Mouse (Mus musculus): ENCODE data around the gene Hist1h2be. TPM values are rescaled to one million over a fixed set of nuclear protein-coding genes. Genes with fewer than 3 reads are reported as not detected.
A peak's percentile ranks its signal among the peaks of the same experiment; 100 is the strongest.
"Not testable (repeated sequence)": the region's sequence is repeated elsewhere in the genome, so short reads cannot be mapped to it uniquely, and the experiment has no call there.

Gene Hist1h2be
- polyA plus RNA-seq, 1 experiment from 2014 or later = 1.4 TPM

DNA sequence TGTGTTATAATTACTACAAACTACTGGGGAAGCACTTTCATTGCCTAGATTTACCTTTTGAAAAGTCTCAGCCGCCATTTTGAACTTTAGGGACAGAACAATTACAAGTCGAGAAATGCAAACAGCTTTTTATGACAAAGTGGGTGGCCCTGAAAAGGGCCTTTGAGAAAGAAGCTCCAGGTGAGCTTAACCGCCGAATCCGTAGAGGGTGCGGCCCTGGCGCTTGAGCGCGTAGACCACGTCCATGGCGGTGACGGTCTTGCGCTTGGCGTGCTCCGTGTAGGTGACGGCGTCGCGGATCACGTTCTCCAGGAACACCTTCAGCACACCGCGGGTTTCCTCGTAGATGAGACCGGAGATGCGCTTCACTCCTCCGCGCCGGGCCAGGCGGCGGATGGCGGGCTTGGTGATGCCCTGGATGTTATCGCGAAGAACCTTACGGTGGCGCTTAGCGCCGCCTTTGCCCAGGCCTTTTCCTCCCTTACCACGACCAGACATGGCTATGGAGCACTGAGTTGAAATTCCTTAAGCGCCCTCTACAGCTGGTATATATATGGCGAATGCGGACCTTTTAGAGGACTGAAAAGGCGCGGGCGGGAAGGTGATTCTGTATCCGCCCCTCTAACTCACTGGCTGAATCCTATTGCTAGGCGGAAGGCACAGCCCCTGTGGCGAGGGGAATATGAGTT lies 69.6 kb downstream of the Hist1h2be start, which contains the start of gene Hist1h4f:
TSS of gene Hist1h4f (minus strand) at position 503 of the 689 bp plus-strand sequence.
- Histone ChIP-seq H3K4me2 (replicated peaks) (peak within 1 kb of the TSS; percentile 65), H3K27ac (peak within 1 kb of the TSS; percentile 90), H3K4me1 (replicated peaks) (peaks cover 31% of the 10 kb centered on the region), H3K4me3 (replicated peaks) (peak within 1 kb of the TSS; percentile 47), H3K9ac (replicated peaks) (peak within 1 kb of the TSS; percentile 59)
- not testable (repeated sequence) for H3K36me3 ChIP-seq, H3K27me3 ChIP-seq, H3K9me3 ChIP-seq
- ATAC-seq = peak; percentile 89
- WGBS = under 1% methylated on average over 47 of the region's 47 CpGs

DNA sequence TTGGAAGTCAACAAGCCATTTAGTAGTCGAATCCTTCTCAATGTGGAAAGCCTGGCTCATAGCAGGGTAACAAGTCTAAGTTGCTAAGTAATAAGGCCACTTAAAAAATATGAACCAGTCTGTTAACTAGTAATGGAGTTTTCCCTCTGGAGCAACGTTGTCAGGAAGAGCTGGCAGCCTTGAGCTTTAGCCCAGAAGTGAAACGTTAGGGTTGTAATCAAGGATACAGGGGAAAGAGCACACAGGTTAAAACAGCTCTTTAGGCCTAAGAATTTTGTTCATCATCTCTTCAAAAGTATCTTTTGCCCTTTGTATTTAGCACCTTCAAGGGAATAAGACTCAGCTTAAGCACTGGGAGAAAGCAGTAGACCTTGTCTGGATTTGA lies 70.2 kb downstream of the Hist1h2be start:
- Histone ChIP-seq H3K36me3 (no peaks in the 10 kb centered on the region), H3K27ac (peak overlapping the region; percentile 90), H3K27me3 (no peaks in the 10 kb centered on the region), H3K4me2 (replicated peaks) (peak overlapping the region; percentile 65), H3K9ac (replicated peaks) (peak overlapping the region; percentile 59), H3K4me1 (replicated peaks) (peaks cover 30% of the 10 kb centered on the region), H3K9me3 (no peaks in the 10 kb centered on the region), H3K4me3 (replicated peaks) (peak overlapping the region; percentile 47)
- ATAC-seq = no peak
- 5% methylated on average over 3 of the region's 3 CpGs for WGBS

- ATAC-seq = no peak
- Histone ChIP-seq H3K9me3 (no peaks in the 10 kb centered on the region), H3K4me1 (replicated peaks) (peaks cover 16% of the 10 kb centered on the region), H3K36me3 (no peaks in the 10 kb centered on the region), H3K9ac (replicated peaks) (no peak overlapping the region), H3K27ac (no peak overlapping the region), H3K4me2 (replicated peaks) (no peak overlapping the region), H3K4me3 (replicated peaks) (no peak overlapping the region), H3K27me3 (no peaks in the 10 kb centered on the region)
- WGBS = 82% methylated on average over 5 of the region's 5 CpGs
Observed at GRCm38 (mm10) chr13:23546694-23547093, 74.2 kb downstream of the Hist1h2be start.

DNA sequence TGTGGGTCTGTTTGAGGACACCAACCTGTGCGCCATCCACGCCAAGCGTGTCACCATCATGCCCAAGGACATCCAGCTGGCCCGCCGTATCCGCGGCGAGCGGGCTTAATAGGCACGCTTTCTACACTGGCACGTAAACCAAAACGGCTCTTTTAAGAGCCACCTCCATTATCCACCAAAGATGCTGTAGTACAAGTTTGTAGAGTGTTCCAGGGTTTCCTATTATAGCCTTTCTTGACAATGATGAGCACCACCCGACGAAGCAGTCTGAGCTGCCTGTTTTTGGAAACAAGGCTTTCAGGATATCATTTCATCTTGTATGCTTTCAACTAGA lies 76.2 kb downstream of the Hist1h2be start:
- H3K4me3 ChIP-seq (replicated peaks) = peak overlapping the region; percentile 50
- H3K27me3 ChIP-seq; ATAC-seq; H3K4me1 ChIP-seq (replicated peaks); H3K36me3 ChIP-seq; H3K9me3 ChIP-seq: not testable (repeated sequence)
- H3K9ac ChIP-seq (replicated peaks) = peak overlapping the region; percentile 76; the same call in 1 of the 2 replicates
- 0% methylated on average over 14 of the region's 14 CpGs for WGBS
- H3K4me2 ChIP-seq (replicated peaks) = peak overlapping the region; percentile 51
- H3K27ac ChIP-seq = peak overlapping the region; percentile 93

DNA sequence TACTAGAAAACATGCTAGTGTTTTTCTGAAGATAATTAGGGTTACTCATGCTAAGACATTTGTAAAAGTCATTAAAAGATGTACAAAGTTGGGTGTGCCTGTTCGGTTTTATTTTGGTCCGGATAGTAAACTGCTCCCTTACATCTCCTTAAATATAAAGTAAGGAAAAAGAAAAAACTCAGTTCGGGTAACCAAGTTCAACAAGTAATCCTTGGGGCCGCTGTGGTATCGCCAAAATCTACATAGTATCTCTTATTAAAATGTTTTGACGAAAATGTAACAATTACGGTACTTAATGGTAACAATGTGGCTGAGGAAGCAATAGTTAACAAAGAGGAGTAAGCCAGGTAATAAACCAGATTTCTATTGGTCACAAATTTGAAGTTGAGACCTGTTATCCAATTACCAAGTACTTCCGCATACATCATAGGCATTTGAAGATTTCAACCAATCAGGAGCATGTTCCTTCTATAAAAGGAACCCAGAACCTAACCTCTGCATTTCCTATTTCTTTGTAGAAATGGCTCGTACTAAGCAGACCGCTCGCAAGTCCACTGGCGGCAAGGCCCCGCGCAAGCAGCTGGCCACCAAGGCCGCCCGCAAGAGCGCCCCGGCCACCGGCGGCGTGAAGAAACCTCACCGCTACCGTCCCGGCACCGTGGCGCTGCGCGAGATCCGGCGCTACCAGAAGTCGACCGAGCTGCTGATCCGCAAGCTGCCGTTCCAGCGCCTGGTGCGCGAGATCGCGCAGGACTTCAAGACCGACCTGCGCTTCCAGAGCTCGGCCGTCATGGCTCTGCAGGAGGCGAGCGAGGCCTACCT lies 76.7 kb downstream of the Hist1h2be start, which contains the start of gene Hist1h3f:
TSS of gene Hist1h3f (plus strand) at position 88 of the 822 bp plus-strand sequence.
- H3K27me3 ChIP-seq = no peaks in the 10 kb centered on the region
- under 1% methylated on average over 30 of the region's 45 CpGs for WGBS
- H3K27ac ChIP-seq = peak within 1 kb of the TSS; percentile 93
- H3K9ac ChIP-seq (replicated peaks) = peak within 1 kb of the TSS; percentile 76
- no peaks in the 10 kb centered on the region for H3K9me3 ChIP-seq
- peaks cover 8% of the 10 kb centered on the region for H3K4me1 ChIP-seq (replicated peaks)
- H3K36me3 ChIP-seq = no peaks in the 10 kb centered on the region
- peak within 1 kb of the TSS; percentile 72 for H3K4me2 ChIP-seq (replicated peaks)
- H3K4me3 ChIP-seq (replicated peaks) = peak within 1 kb of the TSS; percentile 50
- peak; percentile 96 for ATAC-seq

DNA sequence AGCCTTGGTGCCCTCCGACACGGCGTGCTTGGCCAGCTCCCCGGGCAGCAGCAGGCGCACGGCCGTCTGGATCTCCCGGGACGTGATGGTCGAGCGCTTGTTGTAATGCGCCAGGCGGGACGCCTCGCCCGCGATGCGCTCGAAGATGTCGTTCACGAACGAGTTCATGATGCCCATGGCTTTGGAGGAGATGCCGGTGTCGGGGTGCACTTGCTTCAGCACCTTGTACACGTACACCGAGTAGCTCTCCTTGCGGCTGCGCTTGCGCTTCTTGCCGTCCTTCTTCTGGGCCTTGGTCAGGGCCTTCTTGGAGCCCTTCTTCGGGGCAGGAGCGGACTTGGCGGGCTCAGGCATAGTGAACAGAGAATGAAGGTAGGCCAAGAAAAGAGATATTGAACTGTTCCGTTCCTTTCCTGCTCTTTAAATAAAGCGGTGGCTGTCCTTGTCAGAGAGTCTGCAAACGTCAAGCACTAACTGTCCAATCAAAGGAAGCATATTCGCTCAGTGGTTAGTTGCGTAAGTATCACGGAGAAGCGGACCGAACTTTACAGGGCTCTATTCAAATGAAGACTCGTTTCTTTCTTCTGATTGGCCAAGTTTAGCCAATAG lies 77.8 kb downstream of the Hist1h2be start, which contains the start of gene Hist1h2bh:
TSS of gene Hist1h2bh (minus strand) at position 394 of the 609 bp plus-strand sequence.
- Histone ChIP-seq H3K4me3 (replicated peaks) (peak within 1 kb of the TSS; percentile 50), H3K9ac (replicated peaks) (peak within 1 kb of the TSS; percentile 65), H3K27ac (peak within 1 kb of the TSS; percentile 83), H3K4me2 (replicated peaks) (peak within 1 kb of the TSS; percentile 72)
- WGBS = under 1% methylated on average over 37 of the region's 42 CpGs
- peak; percentile 91 for ATAC-seq
- H3K36me3 ChIP-seq; H3K4me1 ChIP-seq (replicated peaks); H3K27me3 ChIP-seq; H3K9me3 ChIP-seq: not testable (repeated sequence)

- H3K36me3 ChIP-seq; ATAC-seq; H3K4me1 ChIP-seq (replicated peaks); H3K27me3 ChIP-seq; H3K9me3 ChIP-seq: not testable (repeated sequence)
- peak overlapping the region; percentile 49 for H3K4me3 ChIP-seq (replicated peaks)
- H3K4me2 ChIP-seq (replicated peaks) = peak overlapping the region; percentile 72
- WGBS = 2% methylated on average over 3 of the region's 3 CpGs
- peak overlapping the region; percentile 82 for H3K27ac ChIP-seq
- peak overlapping the region; percentile 65 for H3K9ac ChIP-seq (replicated peaks)
Observed at GRCm38 (mm10) chr13:23542225-23542980, 78.5 kb downstream of the Hist1h2be start.

DNA sequence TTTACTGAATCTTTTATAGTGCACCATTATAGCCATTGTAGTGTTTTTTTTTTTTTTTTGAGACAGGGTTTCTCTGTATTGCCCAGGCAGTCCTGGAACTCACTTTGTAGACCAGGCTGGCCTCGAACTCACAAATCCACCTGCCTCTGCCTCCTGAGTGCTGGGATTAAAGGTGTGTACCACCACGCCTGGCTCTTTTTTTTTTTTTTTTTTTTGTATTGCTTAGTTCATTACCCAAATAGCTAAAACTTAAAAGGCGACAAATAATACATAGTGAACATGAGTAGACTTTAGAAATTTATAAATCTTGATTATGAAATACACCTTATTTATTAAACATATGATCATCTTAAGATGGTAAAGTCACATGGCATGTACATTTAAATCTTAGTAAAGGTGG lies 79.4 kb downstream of the Hist1h2be start:
- H3K9ac ChIP-seq (replicated peaks) = no peak overlapping the region
- H3K27me3 ChIP-seq = no peaks in the 10 kb centered on the region
- H3K27ac ChIP-seq = no peak overlapping the region
- no peaks in the 10 kb centered on the region for H3K9me3 ChIP-seq
- no peak overlapping the region for H3K4me2 ChIP-seq (replicated peaks)
- H3K4me3 ChIP-seq (replicated peaks) = no peak overlapping the region
- H3K36me3 ChIP-seq = no peaks in the 10 kb centered on the region
- H3K4me1 ChIP-seq (replicated peaks) = peaks cover 16% of the 10 kb centered on the region
- WGBS = 90% methylated on average over 3 of the region's 3 CpGs
- no peak for ATAC-seq

DNA sequence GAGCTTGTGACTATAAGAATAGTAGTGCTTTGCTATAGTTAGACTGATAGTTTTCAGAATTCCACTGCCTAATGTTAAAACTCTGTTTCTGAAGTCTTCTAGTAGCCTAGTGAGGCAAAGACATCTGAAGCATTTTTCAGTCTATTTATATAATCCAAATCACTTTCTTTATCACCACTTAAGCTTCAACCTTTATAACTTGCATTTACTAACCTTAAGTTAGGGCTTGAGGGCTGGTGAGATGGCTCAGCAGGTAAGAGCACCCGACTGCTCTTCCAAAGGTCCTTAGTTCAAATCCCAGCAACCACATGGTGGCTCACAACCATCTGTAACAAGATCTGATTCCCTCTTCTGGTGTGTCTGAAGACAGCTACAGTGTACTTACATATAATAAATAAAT lies 81.1 kb downstream of the Hist1h2be start:
- H3K4me3 ChIP-seq (replicated peaks); H3K36me3 ChIP-seq; H3K4me2 ChIP-seq (replicated peaks); H3K9me3 ChIP-seq; H3K9ac ChIP-seq (replicated peaks); H3K27me3 ChIP-seq; H3K27ac ChIP-seq; ATAC-seq: not testable (repeated sequence)
- peaks cover 25% of the 10 kb centered on the region for H3K4me1 ChIP-seq (replicated peaks)
- WGBS = 70% methylated on average over 1 of the region's 1 CpGs

GRCm38 (mm10) chr13:23538249-23538648 lies 82.7 kb downstream of the Hist1h2be start:
- H3K27ac ChIP-seq = no peak overlapping the region
- ATAC-seq = no peak
- H3K36me3 ChIP-seq = no peaks in the 10 kb centered on the region
- H3K27me3 ChIP-seq = no peaks in the 10 kb centered on the region
- no peak overlapping the region for H3K9ac ChIP-seq (replicated peaks)
- peaks cover 33% of the 10 kb centered on the region for H3K4me1 ChIP-seq (replicated peaks)
- H3K9me3 ChIP-seq = no peaks in the 10 kb centered on the region
- H3K4me2 ChIP-seq (replicated peaks) = no peak overlapping the region
- WGBS = 75% methylated on average over 5 of the region's 5 CpGs
- no peak overlapping the region for H3K4me3 ChIP-seq (replicated peaks)

DNA sequence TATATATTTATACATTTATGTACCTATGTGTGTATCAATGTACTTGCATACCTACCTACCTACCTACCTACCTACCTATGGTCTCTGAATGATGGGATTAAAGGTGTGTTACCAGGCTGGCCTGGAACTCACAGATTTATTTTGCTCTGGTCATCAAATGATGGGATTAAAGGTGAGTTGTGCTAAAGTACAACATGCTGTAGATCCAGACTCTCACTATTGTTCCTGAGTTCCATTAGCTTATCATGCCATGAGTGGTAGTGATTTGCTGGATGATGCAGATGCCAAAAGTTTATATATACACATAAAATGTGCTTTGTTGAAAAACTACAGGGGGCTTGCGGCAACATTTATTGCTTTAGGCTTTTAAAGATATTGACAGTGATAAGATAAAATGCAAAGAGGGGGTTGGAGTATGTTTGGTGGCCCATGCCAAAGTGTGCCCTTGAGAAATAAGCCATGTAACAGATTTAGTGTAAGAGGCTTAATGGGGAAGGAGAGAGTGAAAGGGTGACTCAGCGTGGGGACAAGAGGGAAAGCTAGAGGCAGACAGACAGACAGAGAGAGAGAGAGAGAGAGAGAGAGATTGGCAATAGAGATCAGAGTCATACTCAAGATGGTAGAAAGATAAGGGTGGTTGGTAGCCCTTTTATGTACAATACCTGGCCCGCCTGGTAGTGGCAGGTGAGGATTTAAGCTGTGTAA lies 83.8 kb downstream of the Hist1h2be start:
- Histone ChIP-seq H3K4me3 (replicated peaks) (no peak overlapping the region; the same call in 1 of the 2 replicates), H3K9ac (replicated peaks) (no peak overlapping the region), H3K4me1 (replicated peaks) (peaks cover 38% of the 10 kb centered on the region), H3K9me3 (no peaks in the 10 kb centered on the region), H3K36me3 (no peaks in the 10 kb centered on the region), H3K27me3 (no peaks in the 10 kb centered on the region), H3K4me2 (replicated peaks) (peak overlapping the region; percentile 76), H3K27ac (no peak overlapping the region)
- WGBS = 79% methylated on average over 3 of the region's 3 CpGs
- ATAC-seq = no peak
